Mouse (Mus musculus) liver, embryonic 14.5 days (tissue): Measurements from ENCODE around the gene Mctp2.

Experiments used
- CTCF ChIP-seq: IDR thresholded peaks from 2 replicates; pipeline ENCODE4 v1.5.1; 2016; ENCODE audit warnings: antibody characterized with exemption, low read depth, control low read depth
- EP300 ChIP-seq: IDR thresholded peaks from 2 replicates; pipeline ENCODE4 v1.6.1; 2016; ENCODE audit warnings: antibody characterized with exemption, low read depth

GRCm38 (mm10) chr7:72306847-72307246 lies 439 bp upstream of the Mctp2 start:
- no peak for TF ChIP-seq EP300
- no peak for TF ChIP-seq CTCF
